Mouse (Mus musculus) midbrain, embryonic 15.5 days (tissue): ENCODE data around the gene Scn3b. TPM values are rescaled to one million over a fixed set of nuclear protein-coding genes. Genes with fewer than 3 reads are reported as not detected.

Experiments
- ATAC-seq: fragments of 200-750 bp; cut with Nextera tagmentation; replicated peaks from 2 replicates; pipeline ENCODE4 v1.8.0; 2017; ENCODE audit warnings: moderate TSS enrichment
- H3K27ac ChIP-seq: fragments of 300-500 bp; sonication (generic); 2 replicates; pipeline ENCODE4 v1.5.1; 2015; ENCODE audit warnings: mild to moderate bottlenecking, inconsistent platforms
- H3K27me3 ChIP-seq: fragments of 300-500 bp; sonication (generic); replicated peaks from 2 replicates; pipeline ENCODE4 v1.6.1; 2015; ENCODE audit warnings: inconsistent platforms
- H3K36me3 ChIP-seq: fragments of 300-500 bp; sonication (generic); replicated peaks from 2 replicates; pipeline ENCODE4 v1.6.1; 2015; ENCODE audit warnings: inconsistent platforms
- H3K4me1 ChIP-seq: fragments of 300-500 bp; sonication (generic); 2 replicates; pipeline ENCODE4 v1.6.1; 2015; ENCODE audit warnings: inconsistent platforms
- H3K4me2 ChIP-seq: fragments of 300-500 bp; sonication (generic); 2 replicates; pipeline ENCODE4 v1.6.1; 2015; ENCODE audit warnings: inconsistent platforms, mild to moderate bottlenecking, moderate library complexity
- H3K4me3 ChIP-seq: fragments of 300-500 bp; sonication (generic); 2 replicates; pipeline ENCODE4 v1.5.1; 2015; ENCODE audit warnings: mild to moderate bottlenecking, inconsistent platforms
- H3K9ac ChIP-seq: fragments of 300-500 bp; sonication (generic); 2 replicates; pipeline ENCODE4 v1.6.1; 2015; ENCODE audit warnings: mild to moderate bottlenecking, inconsistent platforms
- H3K9me3 ChIP-seq: fragments of 300-500 bp; sonication (generic); 2 replicates; pipeline ENCODE4 v1.6.1; 2016; ENCODE audit warnings: inconsistent platforms
- WGBS: fragments of 180-500 bp; shearing (Covaris S2); methylation state at CpG from one replicate; pipeline ENCODE4 v1.1.7; 2015; ENCODE audit warnings: mixed read lengths; 5-methylcytosine and 5-hydroxymethylcytosine counted together
- polyA plus RNA-seq: library from polyadenylated mRNA; unstranded; fragments of >200 nt; fragmentation: Nextera tagmentation; extraction: Ambion mirVana; gene quantifications from 2 replicates; pipeline ENCODE4 v1.2.1, GENCODE M21; 2015

Gene Scn3b
- polyA plus RNA-seq, 1 experiment from 2014 or later = 169 TPM

DNA sequence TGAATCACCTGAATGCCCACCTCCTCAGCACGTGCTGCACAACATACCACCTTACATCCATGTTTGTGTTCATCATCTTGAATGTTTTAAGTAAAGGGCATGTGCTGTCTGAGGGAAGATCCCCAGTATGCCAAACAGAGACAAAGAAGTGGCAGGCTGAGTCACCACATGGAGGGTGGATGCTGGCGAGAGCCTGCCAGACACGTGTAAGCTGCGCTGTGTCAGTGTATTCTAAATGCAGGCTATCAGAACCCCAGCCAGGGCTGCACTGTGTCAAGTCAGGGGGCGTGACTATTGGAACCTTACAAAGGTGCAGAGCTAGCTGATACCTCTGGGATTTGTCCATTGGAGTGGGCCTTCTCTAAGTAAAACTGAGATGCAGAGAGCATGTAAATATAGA lies 32.5 kb downstream of the Scn3b start:
- 87% methylated on average over 5 of the region's 5 CpGs for WGBS
- Histone ChIP-seq H3K9ac (no peak overlapping the region), H3K4me1 (no peaks in the 10 kb centered on the region), H3K4me3 (no peak overlapping the region), H3K4me2 (no peak overlapping the region), H3K27ac (no peak overlapping the region), H3K27me3 (no peaks in the 10 kb centered on the region), H3K36me3 (peaks cover 65% of the 10 kb centered on the region), H3K9me3 (no peaks in the 10 kb centered on the region)
- ATAC-seq = no peak

DNA sequence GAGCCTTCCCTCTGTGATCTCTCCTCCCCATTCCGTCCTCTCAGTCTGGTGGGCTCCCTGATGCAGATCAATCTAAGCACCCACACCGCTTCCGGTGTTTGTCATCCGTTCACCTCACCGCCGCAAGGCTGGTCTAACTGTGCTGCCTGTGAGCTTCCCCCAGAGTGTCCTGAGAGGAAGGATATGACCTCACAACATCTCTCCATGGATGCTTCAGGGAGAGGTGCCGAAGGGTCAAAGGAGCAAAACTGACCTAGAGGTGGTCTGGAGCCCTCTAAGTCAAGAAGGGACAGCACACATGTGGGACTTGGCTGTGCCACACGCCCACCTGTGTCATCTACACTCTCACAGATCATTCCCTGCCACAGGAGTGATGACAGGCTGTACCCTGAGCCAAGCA lies 33.4 kb downstream of the Scn3b start:
- Histone ChIP-seq H3K36me3 (peaks cover 70% of the 10 kb centered on the region), H3K4me3 (no peak overlapping the region), H3K27ac (no peak overlapping the region), H3K9ac (no peak overlapping the region), H3K4me1 (no peaks in the 10 kb centered on the region), H3K9me3 (no peaks in the 10 kb centered on the region), H3K27me3 (no peaks in the 10 kb centered on the region), H3K4me2 (no peak overlapping the region)
- 88% methylated on average over 8 of the region's 8 CpGs for WGBS
- ATAC-seq = no peak

DNA sequence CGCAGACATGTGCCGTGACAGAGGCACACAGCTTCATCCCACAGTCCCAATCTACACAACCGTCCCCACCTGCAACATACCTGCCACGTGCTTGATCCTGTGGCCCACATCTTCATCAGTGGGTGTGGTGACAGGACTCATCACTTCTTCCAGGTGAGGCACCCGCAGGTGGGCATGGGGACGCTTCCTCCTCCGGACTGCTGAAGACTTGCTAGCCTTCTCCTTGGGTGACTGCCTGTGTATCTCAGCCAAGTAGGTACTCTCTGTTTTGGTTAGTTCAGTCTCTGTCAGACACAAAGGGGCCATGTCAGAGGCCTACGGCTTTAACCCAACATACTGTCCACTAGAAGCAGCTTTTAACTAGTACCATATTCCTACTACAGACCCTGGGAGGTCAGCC lies 35.2 kb downstream of the Scn3b start:
- ATAC-seq = no peak
- Histone ChIP-seq H3K27me3 (no peaks in the 10 kb centered on the region), H3K4me2 (no peak overlapping the region), H3K27ac (no peak overlapping the region), H3K9ac (no peak overlapping the region), H3K4me3 (no peak overlapping the region), H3K4me1 (no peaks in the 10 kb centered on the region), H3K9me3 (no peaks in the 10 kb centered on the region), H3K36me3 (peaks cover 64% of the 10 kb centered on the region)
- WGBS = 94% methylated on average over 8 of the region's 8 CpGs

DNA sequence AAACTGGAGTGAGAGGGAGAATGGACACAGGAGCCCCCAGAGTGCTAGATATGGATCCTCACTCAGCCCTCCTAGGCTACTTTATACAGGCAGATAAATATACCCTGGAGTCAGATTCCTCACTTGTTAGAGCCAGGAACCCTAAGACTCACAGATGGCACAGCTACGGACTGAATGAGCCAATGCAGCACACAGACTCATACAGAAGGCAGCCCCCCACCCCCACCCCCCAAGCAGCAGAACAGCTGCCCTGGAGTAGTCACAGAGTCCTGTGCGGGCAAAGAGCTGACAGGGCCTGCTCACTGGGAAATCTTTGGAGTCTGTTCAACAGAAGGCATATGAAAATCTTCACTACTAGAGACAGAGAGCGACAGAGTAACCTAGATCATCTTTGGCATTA lies 38.3 kb downstream of the Scn3b start:
- Histone ChIP-seq H3K27ac (no peak overlapping the region), H3K4me3 (no peak overlapping the region), H3K4me1 (no peaks in the 10 kb centered on the region), H3K36me3 (peaks cover 55% of the 10 kb centered on the region), H3K27me3 (no peaks in the 10 kb centered on the region), H3K9ac (no peak overlapping the region), H3K4me2 (no peak overlapping the region), H3K9me3 (no peaks in the 10 kb centered on the region)
- no peak for ATAC-seq
- WGBS = 86% methylated on average over 3 of the region's 3 CpGs

DNA sequence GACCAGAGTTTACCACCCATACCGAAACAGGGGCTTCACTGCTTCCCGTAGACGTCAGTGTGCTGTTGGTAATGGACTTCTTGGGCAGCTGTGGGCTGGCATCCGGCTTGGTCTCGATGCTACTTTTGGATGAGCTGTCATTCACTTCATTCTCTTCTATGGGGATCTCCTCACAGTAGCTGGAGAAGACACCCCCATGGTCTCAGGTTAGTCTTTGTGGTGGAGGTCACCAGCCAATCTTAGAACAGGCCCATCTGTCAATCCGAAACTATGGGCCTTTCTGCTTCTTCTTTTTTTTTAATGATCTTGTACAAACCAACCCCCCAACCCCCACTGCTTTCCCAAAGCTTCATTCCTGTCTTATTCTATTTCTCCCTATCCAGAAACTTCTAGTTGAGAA lies 40.9 kb downstream of the Scn3b start:
- H3K9ac ChIP-seq = no peak overlapping the region
- no peak overlapping the region for H3K4me2 ChIP-seq
- H3K4me3 ChIP-seq = no peak overlapping the region
- no peaks in the 10 kb centered on the region for H3K27me3 ChIP-seq
- no peak overlapping the region for H3K27ac ChIP-seq
- peaks cover 42% of the 10 kb centered on the region; the same call in 1 of the 2 replicates for H3K36me3 ChIP-seq
- no peaks in the 10 kb centered on the region for H3K9me3 ChIP-seq
- 96% methylated on average over 6 of the region's 6 CpGs for WGBS
- H3K4me1 ChIP-seq = no peaks in the 10 kb centered on the region
- no peak for ATAC-seq

DNA sequence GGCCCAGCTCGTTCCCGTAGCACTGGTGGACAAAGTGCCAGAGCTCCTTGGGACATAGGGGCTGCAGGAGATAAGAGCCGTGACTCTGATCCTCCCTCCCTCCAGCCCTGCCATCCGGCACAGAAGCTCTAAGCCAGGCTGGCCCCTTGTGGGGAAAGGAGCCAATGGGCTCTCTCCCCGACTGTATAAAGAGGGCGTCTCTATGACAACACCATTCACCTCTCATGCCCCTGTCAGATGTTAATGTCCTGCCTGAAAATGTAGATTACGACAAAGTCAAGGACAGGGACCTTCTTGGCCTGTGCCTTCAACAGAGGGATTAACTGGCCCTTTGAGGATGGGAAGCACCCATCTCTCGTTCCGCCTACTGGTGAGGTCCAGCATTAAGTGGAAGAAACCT lies 42.8 kb downstream of the Scn3b start:
- ATAC-seq = no peak
- Histone ChIP-seq H3K4me2 (no peak overlapping the region), H3K36me3 (peaks cover 32% of the 10 kb centered on the region; the same call in 1 of the 2 replicates), H3K4me3 (no peak overlapping the region), H3K27ac (no peak overlapping the region), H3K9ac (no peak overlapping the region), H3K4me1 (no peaks in the 10 kb centered on the region), H3K27me3 (no peaks in the 10 kb centered on the region), H3K9me3 (no peaks in the 10 kb centered on the region)
- 59% methylated on average over 9 of the region's 9 CpGs for WGBS

DNA sequence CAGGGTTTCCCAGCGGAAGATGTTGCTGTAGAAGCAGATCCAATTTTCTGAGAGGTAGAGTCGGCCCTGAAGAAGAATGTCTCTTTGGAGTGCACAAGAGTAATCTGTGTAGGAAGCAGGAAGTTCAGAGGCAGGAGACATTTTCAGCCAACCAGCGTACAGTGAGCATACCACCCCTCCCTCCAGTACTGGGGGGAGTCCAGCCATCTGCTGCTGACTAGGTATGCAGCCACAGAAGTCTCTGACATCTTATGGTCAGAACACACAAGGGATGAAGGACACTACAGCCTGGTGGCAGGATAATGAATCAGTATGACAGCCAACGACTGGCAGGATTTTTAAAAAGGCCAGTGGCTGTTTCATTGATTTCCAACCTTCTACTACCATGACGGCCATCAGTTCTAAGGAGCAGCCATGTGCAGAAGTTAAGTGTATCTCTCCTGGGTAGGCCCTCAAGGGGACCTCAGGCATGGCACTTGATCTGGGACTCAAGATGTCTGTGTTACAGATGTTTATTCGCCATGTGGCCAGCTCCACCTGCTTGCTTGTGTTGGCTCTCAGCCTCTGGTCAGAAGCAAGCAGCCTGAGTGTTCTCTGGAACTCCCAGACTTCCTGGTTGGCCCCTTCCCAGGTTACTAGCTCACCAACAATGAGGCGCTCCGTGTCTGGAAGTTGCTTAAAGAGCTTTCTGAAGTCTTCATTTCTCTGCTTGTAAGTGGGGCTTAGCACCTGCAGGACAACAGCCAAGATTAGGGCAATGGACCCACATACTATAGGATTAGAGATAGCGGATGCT lies 48.0 kb downstream of the Scn3b start:
- H3K9me3 ChIP-seq = no peaks in the 10 kb centered on the region
- no peak overlapping the region for H3K9ac ChIP-seq
- H3K27ac ChIP-seq = no peak overlapping the region
- H3K36me3 ChIP-seq = peaks cover 18% of the 10 kb centered on the region; the same call in 1 of the 2 replicates
- H3K4me3 ChIP-seq = no peak overlapping the region
- no peaks in the 10 kb centered on the region for H3K4me1 ChIP-seq
- H3K4me2 ChIP-seq = no peak overlapping the region
- no peak for ATAC-seq
- WGBS = 83% methylated on average over 9 of the region's 9 CpGs
- no peaks in the 10 kb centered on the region for H3K27me3 ChIP-seq

DNA sequence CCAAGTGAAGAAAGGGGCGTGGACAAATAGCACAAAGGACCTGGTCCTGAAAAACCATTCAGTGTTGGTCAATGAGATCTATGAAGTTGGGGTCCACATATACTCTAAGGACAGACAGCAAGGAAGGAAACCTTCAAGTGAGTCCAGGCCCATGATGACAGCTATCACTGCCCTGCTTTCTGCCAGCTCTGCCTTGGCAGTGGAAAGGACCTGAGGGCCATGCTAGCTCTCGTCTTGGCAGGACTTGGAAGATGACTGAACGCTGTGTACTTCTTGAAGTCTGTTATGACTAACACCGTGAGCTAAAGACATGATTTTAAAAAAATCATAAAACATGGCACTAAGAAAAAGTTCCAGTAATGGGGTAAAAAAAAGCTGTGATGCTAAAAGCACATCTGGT lies 48.7 kb downstream of the Scn3b start:
- WGBS = 88% methylated on average over 4 of the region's 4 CpGs
- Histone ChIP-seq H3K9me3 (no peaks in the 10 kb centered on the region), H3K4me3 (no peak overlapping the region)

DNA sequence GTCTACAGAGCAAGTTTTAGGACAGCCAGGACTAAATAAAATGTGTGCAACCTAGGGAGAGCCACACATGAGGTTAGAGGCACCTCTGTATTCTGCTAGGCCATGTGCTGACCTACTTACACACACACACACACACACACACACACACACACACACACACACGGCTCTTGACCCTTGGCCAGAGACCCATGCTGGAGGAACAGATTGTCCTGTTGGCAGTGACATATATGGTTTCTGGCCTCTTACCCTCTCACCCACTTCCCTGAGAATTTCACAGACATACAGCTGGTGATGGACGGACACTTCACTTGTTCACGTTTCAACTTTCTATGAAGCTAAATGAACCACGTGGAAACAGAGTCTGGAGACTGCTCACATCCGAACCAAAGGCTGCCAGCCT lies 49.8 kb downstream of the Scn3b start:
- peaks cover 14% of the 10 kb centered on the region; the same call in 1 of the 2 replicates for H3K36me3 ChIP-seq
- no peak overlapping the region for H3K4me2 ChIP-seq
- no peak overlapping the region for H3K9ac ChIP-seq
- ATAC-seq = no peak
- no peak overlapping the region for H3K4me3 ChIP-seq
- no peaks in the 10 kb centered on the region for H3K27me3 ChIP-seq
- no peak overlapping the region for H3K27ac ChIP-seq
- no peaks in the 10 kb centered on the region for H3K9me3 ChIP-seq
- H3K4me1 ChIP-seq = no peaks in the 10 kb centered on the region
- 88% methylated on average over 5 of the region's 5 CpGs for WGBS

More for the DNA sequence above, 48.7 kb downstream of the Scn3b start:
- ATAC-seq = no peak
- no peak overlapping the region for H3K9ac ChIP-seq
- peaks cover 14% of the 10 kb centered on the region; the same call in 1 of the 2 replicates for H3K36me3 ChIP-seq
- no peaks in the 10 kb centered on the region for H3K27me3 ChIP-seq
- no peak overlapping the region for H3K4me2 ChIP-seq
- no peaks in the 10 kb centered on the region for H3K4me1 ChIP-seq
- H3K27ac ChIP-seq = no peak overlapping the region

DNA sequence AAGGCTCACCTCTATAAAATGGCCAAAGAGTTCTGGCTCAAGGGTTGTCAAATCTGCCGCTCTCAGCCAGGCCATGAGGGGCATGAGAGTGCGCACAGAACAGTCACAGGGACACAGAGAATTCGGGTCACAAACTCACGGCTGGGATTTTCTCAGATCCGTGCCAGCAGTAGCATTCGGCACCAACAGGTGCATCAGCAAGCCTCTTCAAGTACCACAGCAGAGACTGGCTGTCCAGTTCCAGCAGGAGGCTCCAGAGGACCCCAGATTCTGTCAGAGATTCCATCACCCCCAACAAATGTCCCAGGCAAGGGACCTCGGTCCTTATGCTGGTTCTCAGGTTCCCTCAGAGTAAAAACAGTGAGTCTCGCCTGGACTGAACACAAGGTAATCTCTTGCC lies 51.4 kb downstream of the Scn3b start:
- H3K4me2 ChIP-seq = no peak overlapping the region
- H3K36me3 ChIP-seq = peaks cover 11% of the 10 kb centered on the region; the same call in 1 of the 2 replicates
- H3K27ac ChIP-seq = no peak overlapping the region
- no peaks in the 10 kb centered on the region for H3K27me3 ChIP-seq
- WGBS = 89% methylated on average over 8 of the region's 8 CpGs
- no peaks in the 10 kb centered on the region for H3K4me1 ChIP-seq
- no peak overlapping the region for H3K4me3 ChIP-seq
- no peak for ATAC-seq
- H3K9me3 ChIP-seq = no peaks in the 10 kb centered on the region
- no peak overlapping the region for H3K9ac ChIP-seq

DNA sequence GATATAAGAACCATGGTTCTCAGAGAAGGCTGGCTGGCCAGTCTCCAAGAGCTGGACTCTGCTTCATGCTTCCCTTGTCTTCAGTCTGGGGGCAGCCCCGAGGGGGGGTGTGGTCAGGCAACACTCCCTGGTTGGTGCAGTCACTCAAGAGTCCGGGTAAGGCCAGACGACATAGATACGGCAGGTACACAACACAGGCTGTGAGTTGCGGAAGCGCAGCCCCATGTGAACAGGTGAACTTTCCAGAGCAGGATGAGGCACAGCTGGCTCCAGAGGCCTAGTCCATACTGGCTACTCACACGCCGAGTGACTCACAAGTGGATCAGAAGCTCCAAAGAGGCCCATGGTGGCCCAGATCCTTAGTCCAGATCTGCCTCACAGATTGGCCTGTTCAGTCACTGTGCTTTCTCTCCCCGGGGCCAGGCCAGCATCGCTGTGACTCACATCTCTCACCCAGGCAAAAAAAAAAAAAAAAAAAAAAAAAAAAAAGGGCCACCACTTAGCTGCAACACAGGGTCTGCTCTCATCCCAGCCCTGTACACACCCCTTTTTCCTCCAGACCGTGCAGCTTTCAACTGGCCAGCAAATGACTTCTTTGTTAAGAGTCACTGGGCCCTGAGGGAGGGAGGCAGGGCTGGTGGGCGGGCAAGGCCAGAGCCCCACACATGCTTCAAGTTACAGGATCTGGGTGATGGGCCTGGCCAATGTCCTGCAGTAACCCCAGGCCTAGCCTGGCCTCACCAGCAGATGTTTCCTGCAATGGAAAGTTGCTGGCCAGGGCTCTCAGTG lies 52.1 kb downstream of the Scn3b start:
- no peak overlapping the region for H3K4me3 ChIP-seq
- H3K27ac ChIP-seq = no peak overlapping the region
- peaks cover 11% of the 10 kb centered on the region; the same call in 1 of the 2 replicates for H3K36me3 ChIP-seq
- no peak overlapping the region for H3K9ac ChIP-seq
- 55% methylated on average over 12 of the region's 12 CpGs for WGBS
- no peak overlapping the region for H3K4me2 ChIP-seq
- ATAC-seq = no peak
- H3K27me3 ChIP-seq = no peaks in the 10 kb centered on the region
- H3K4me1 ChIP-seq = no peaks in the 10 kb centered on the region
- no peaks in the 10 kb centered on the region for H3K9me3 ChIP-seq

DNA sequence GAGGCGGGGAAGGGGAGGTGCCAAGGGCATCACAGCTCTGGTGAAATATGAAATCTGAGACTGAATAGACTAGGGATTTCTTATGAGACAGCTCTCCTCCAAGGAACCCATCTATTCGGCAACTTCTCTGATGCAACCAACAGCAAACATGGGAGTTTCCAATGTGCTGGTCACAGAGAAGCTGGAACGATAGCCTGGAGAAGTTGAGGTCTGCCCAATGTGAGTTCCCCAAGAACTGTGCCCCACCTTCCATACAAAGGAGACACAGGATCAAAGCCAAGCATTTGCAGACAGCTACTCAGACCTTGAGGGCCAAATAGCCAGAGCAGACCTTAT lies 52.6 kb downstream of the Scn3b start:
- H3K36me3 ChIP-seq = peaks cover 10% of the 10 kb centered on the region; the same call in 1 of the 2 replicates
- WGBS = 82% methylated on average over 3 of the region's 3 CpGs

More for the DNA sequence above, 52.6 kb downstream of the Scn3b start:
- no peak overlapping the region for H3K9ac ChIP-seq
- no peaks in the 10 kb centered on the region for H3K4me1 ChIP-seq
- no peaks in the 10 kb centered on the region for H3K9me3 ChIP-seq
- H3K27me3 ChIP-seq = no peaks in the 10 kb centered on the region
- ATAC-seq = no peak
- no peak overlapping the region for H3K4me2 ChIP-seq
- H3K4me3 ChIP-seq = no peak overlapping the region
- H3K27ac ChIP-seq = no peak overlapping the region
